Mouse (Mus musculus) testis, postnatal 10 days (tissue): ENCODE results near the gene Junb.

Experiments
- DNase-seq: peaks from one replicate; pipeline ENCODE4 v3.0.0; 2021; ENCODE audit warnings: low spot score

Gene Junb

GRCm38 (mm10) chr8:84987903-84988302, 9.4 kb upstream of the Junb start:
- DNase-seq: no peak

- no peak for DNase-seq
Observed at GRCm38 (mm10) chr8:84987388-84987787, 8.9 kb upstream of the Junb start.

GRCm38 (mm10) chr8:84986379-84986945, 7.9 kb upstream of the Junb start:
- DNase-seq: no peak

GRCm38 (mm10) chr8:84985684-84986378, 7.3 kb upstream of the Junb start:
- peak; percentile 90 for DNase-seq

- peak; percentile 60 for DNase-seq
Observed at GRCm38 (mm10) chr8:84985049-84985683, 6.6 kb upstream of the Junb start.

GRCm38 (mm10) chr8:84984294-84985048, 6.0 kb upstream of the Junb start:
- no peak for DNase-seq

- no peak for DNase-seq
Observed at GRCm38 (mm10) chr8:84982499-84983011, 4.0 kb upstream of the Junb start.

GRCm38 (mm10) chr8:84981644-84982498, 3.4 kb upstream of the Junb start:
- no peak for DNase-seq

GRCm38 (mm10) chr8:84980622-84981358, 2.3 kb upstream of the Junb start:
- peak; percentile 81 for DNase-seq

GRCm38 (mm10) chr8:84979599-84980421, 1.3 kb upstream of the Junb start:
- DNase-seq: peak; percentile 90

- peak; percentile 73 for DNase-seq
Observed at GRCm38 (mm10) chr8:84977435-84978247, 877 bp downstream of the Junb start.

GRCm38 (mm10) chr8:84976763-84977434, 1.6 kb downstream of the Junb start:
- DNase-seq: no peak

GRCm38 (mm10) chr8:84976031-84976762, 2.3 kb downstream of the Junb start:
- peak; percentile 96 for DNase-seq

- DNase-seq: peak; percentile 78
Observed at GRCm38 (mm10) chr8:84975434-84975833, 3.1 kb downstream of the Junb start.

- DNase-seq: no peak
Observed at GRCm38 (mm10) chr8:84974543-84975142, 3.9 kb downstream of the Junb start.

- peak; percentile 66 for DNase-seq
Observed at GRCm38 (mm10) chr8:84973803-84974542, 4.5 kb downstream of the Junb start.

- DNase-seq: no peak
Observed at GRCm38 (mm10) chr8:84973079-84973478, 5.4 kb downstream of the Junb start.
